ENCODE assay signal across 8 mouse cellular contexts in genomic region chr5:20952337-20952925, GRCm38 (mm10). TPM values are rescaled to one million over a fixed set of nuclear protein-coding genes. Genes with fewer than 3 reads are reported as not detected.
DNase-seq lines count a peak whose midpoint lies in the region; ATAC-seq and TF ChIP-seq lines count a peak whose summit lies in the region.

No protein-coding gene starts in this region.

- H3K4me2 ChIP-seq in hindbrain, embryonic 12.5 days (replicated peaks) = peak overlapping the region; percentile 75
- peak overlapping the region; percentile 62 for H3K4me2 ChIP-seq in midbrain, embryonic 12.5 days (replicated peaks)

- no peak for ATAC-seq in hindbrain, embryonic 12.5 days (ENCODE audit: low FRiP score)
- no peak for ATAC-seq in midbrain, embryonic 12.5 days (ENCODE audit: low FRiP score, low read depth)

- no peak for TF ChIP-seq RAD21 in MEL (IDR thresholded peaks at IDR 0.05; ENCODE audit: low read depth, low read length)

- peaks cover 55% of the 10 kb centered on the region for H3K79me2 ChIP-seq in MEL (ENCODE audit: control insufficient read depth, insufficient read depth, low read length, poor library complexity)

- no peak for TF ChIP-seq POLR2A in kidney, adult 2 months (IDR thresholded peaks at IDR 0.05; ENCODE audit: low read depth, low read length)
- no peak for TF ChIP-seq POLR2A in MEL (IDR thresholded peaks at IDR 0.05; ENCODE audit: control insufficient read depth in 1 of 2, insufficient read depth in 1 of 2, low read depth in 1 of 2, low read length in 2 of 2, poor library complexity in 1 of 2)

- WGBS in kidney, adult 2 months = 20% methylated on average over 9 of the region's 9 CpGs
- 23% methylated on average over 9 of the region's 9 CpGs for WGBS in hindbrain, embryonic 12.5 days
- WGBS in midbrain, embryonic 12.5 days = 24% methylated on average over 9 of the region's 9 CpGs

- H3K9me3 ChIP-seq in MEL (replicated peaks; ENCODE audit: insufficient read depth, low read length) = no peaks in the 10 kb centered on the region
- H3K9me3 ChIP-seq in hindbrain, embryonic 12.5 days (replicated peaks) = no peaks in the 10 kb centered on the region
- 0 out of 2 replicates have a peak, but pooled peaks cover 5% of the 10 kb centered on the region for H3K9me3 ChIP-seq in midbrain, embryonic 12.5 days

- H3K4me1 ChIP-seq in kidney, adult 2 months (ENCODE audit: control insufficient read depth, insufficient read depth, low read length) = peaks cover 11% of the 10 kb centered on the region; the same call in 1 of the 2 replicates
- peaks cover 10 to 17% of the 10 kb centered on the region in 2 experiments for H3K4me1 ChIP-seq in MEL (ENCODE audit: control insufficient read depth in 1 of 2, insufficient read depth in 2 of 2, low read length in 2 of 2)
- H3K4me1 ChIP-seq in hindbrain, embryonic 12.5 days = peaks cover 15% of the 10 kb centered on the region
- H3K4me1 ChIP-seq in midbrain, embryonic 12.5 days = peaks cover 13% of the 10 kb centered on the region

- no peaks in the 10 kb centered on the region for H3K36me3 ChIP-seq in kidney, adult 2 months (ENCODE audit: control insufficient read depth, insufficient read depth, low read length)
- peaks cover 0 to 25% of the 10 kb centered on the region in 2 experiments; a peak in 2 of 4 replicates for H3K36me3 ChIP-seq in MEL (ENCODE audit: control insufficient read depth in 1 of 2, insufficient read depth in 2 of 2, low read length in 2 of 2)
- H3K36me3 ChIP-seq in hindbrain, embryonic 12.5 days = 0 out of 2 replicates have a peak, but pooled peaks cover 7% of the 10 kb centered on the region
- no peaks in the 10 kb centered on the region for H3K36me3 ChIP-seq in midbrain, embryonic 12.5 days

- H3K27ac ChIP-seq in kidney, adult 2 months (ENCODE audit: insufficient read depth, low read depth, low read length) = peak overlapping the region; percentile 94
- peak overlapping the region; percentile 89 for H3K27ac ChIP-seq in MEL (ENCODE audit: control insufficient read depth, low read depth, low read length)
- H3K27ac ChIP-seq in hindbrain, embryonic 12.5 days = no peak overlapping the region
- H3K27ac ChIP-seq in midbrain, embryonic 12.5 days (replicated peaks) = no peak overlapping the region

- DNase-seq in kidney, adult 2 months = no peak
- no peak for DNase-seq in kidney, adult 8-10 months
- DNase-seq in MEL (ENCODE audit: low read depth, low spot score) = peak; percentile 55
- no peak for DNase-seq in T-cell, adult 2 months (ENCODE audit: low spot score)
- DNase-seq in urinary bladder, postnatal 4 days (ENCODE audit: low spot score in 2 of 2) = no peak
- no peak for DNase-seq in urinary bladder, postnatal 36 days (ENCODE audit: low spot score in 2 of 2)

- TF ChIP-seq CTCF in kidney, adult 2 months (conservative IDR thresholded peaks at IDR 0.05; ENCODE audit: insufficient read depth, insufficient read length, low read depth, low read length) = no peak
- TF ChIP-seq CTCF in MEL (IDR thresholded peaks at IDR 0.05 in 2 of 3, conservative IDR thresholded peaks at IDR 0.05 in 1 of 3; ENCODE audit: control insufficient read depth in 1 of 3, insufficient read depth in 1 of 3, low read depth in 2 of 3, low read length in 3 of 3, poor library complexity in 1 of 3, severe bottlenecking in 1 of 3) = no peak

- H3K4me3 ChIP-seq in kidney, adult 2 months (ENCODE audit: insufficient read depth, low read depth, low read length) = peak overlapping the region; percentile 72; the same call in 1 of the 2 replicates
- peak overlapping the region; percentile 65 to 74 for H3K4me3 ChIP-seq in MEL (ENCODE audit: control insufficient read depth in 1 of 2, insufficient read depth in 1 of 2, low read depth in 2 of 2, low read length in 2 of 2)
- peak overlapping the region; percentile 89 for H3K4me3 ChIP-seq in hindbrain, embryonic 12.5 days
- peak overlapping the region; percentile 93 for H3K4me3 ChIP-seq in midbrain, embryonic 12.5 days

- H3K27me3 ChIP-seq in kidney, adult 2 months (replicated peaks; ENCODE audit: control insufficient read depth, insufficient read depth, low read length) = no peaks in the 10 kb centered on the region
- no peaks in the 10 kb centered on the region for H3K27me3 ChIP-seq in MEL (ENCODE audit: control insufficient read depth in 1 of 2, insufficient read depth in 2 of 2, low read length in 2 of 2)
- H3K27me3 ChIP-seq in hindbrain, embryonic 12.5 days = no peaks in the 10 kb centered on the region
- no peaks in the 10 kb centered on the region for H3K27me3 ChIP-seq in midbrain, embryonic 12.5 days

- TF ChIP-seq EP300 in MEL (IDR thresholded peaks at IDR 0.05; ENCODE audit: low read depth in 1 of 2, low read length in 2 of 2) = peak in 1 of 2 experiments; percentile 60; a peak in 3 of 4 replicates

- H3K9ac ChIP-seq in MEL (ENCODE audit: control insufficient read depth, low read depth, low read length, poor library complexity, severe bottlenecking) = peak overlapping the region; percentile 96
- H3K9ac ChIP-seq in hindbrain, embryonic 12.5 days = no peak overlapping the region
- peak overlapping the region; percentile 58 for H3K9ac ChIP-seq in midbrain, embryonic 12.5 days (replicated peaks)

TF ChIP-seq in MEL, 35 proteins besides CTCF, POLR2A, EP300 and RAD21:
- TF ChIP-seq MAZ (IDR thresholded peaks at IDR 0.05; ENCODE audit: low read depth, low read length) (no peak), SIN3A (IDR thresholded peaks at IDR 0.05; ENCODE audit: low read length) (peak; percentile 53; the same call in 1 of the 2 replicates), GATA1 (IDR thresholded peaks at IDR 0.05; ENCODE audit: low read depth, low read length) (peak; percentile 86), ETS1 (IDR thresholded peaks at IDR 0.05; ENCODE audit: low read depth, low read length) (0 out of 2 replicates have a peak, but pooled peaks have one; percentile 22), MXI1 (IDR thresholded peaks at IDR 0.05; ENCODE audit: low read depth, low read length) (peak; percentile 1; the same call in 1 of the 2 replicates)
TF ChIP-seq in MEL: peak in this region for 4.

RNA-seq across cellular contexts. Expression of gene Rsbn1l, which starts 3.8 kb away (rescaled TPM):
- polyA plus RNA-seq in kidney, adult 2 months (2012; rRNA removed) = 3.2 and 3.9 TPM in 2 replicates
- 5.0 and 5.7 TPM in 2 replicates for total RNA-seq in MEL (2012; rRNA removed)
- 10 to 100 TPM; 17.4 to 78.2 TPM for polyA plus RNA-seq in MEL (2012; ENCODE audit: insufficient read depth in 1 of 2, insufficient read length in 2 of 2, low read depth in 1 of 2, low replicate concordance in 2 of 2, missing spikeins in 1 of 2)
- polyA plus RNA-seq in hindbrain, embryonic 12.5 days (2016; fragmentation: Nextera tagmentation; extraction: Ambion mirVana) = 6.0 and 6.7 TPM in 2 replicates
- 6.5 and 6.9 TPM in 2 replicates for polyA plus RNA-seq in midbrain, embryonic 12.5 days (2016; fragmentation: Nextera tagmentation; extraction: Ambion mirVana)

Comparison
In these comparisons a context has a peak if more than half of its experiments do, and no peak if none do; other contexts are left out.
1. H3K27ac ChIP-seq: peak in kidney, adult 2 months (single experiment) and MEL (single experiment); none in hindbrain, embryonic 12.5 days (single experiment) and midbrain, embryonic 12.5 days (single experiment).
2. Peak in every context shown above with its lines, with median percentiles within 50 percentile points of each other: H3K4me3 ChIP-seq.